Mouse (Mus musculus): ENCODE results near the gene Rbmxl2. TPM values are rescaled to one million over a fixed set of nuclear protein-coding genes. Genes with fewer than 3 reads are reported as not detected.

Gene Rbmxl2
- total RNA-seq (2021) = not detected
- long read RNA-seq, experiment 1 = 0 reads
- long read RNA-seq, experiment 2 = 0 reads

DNA sequence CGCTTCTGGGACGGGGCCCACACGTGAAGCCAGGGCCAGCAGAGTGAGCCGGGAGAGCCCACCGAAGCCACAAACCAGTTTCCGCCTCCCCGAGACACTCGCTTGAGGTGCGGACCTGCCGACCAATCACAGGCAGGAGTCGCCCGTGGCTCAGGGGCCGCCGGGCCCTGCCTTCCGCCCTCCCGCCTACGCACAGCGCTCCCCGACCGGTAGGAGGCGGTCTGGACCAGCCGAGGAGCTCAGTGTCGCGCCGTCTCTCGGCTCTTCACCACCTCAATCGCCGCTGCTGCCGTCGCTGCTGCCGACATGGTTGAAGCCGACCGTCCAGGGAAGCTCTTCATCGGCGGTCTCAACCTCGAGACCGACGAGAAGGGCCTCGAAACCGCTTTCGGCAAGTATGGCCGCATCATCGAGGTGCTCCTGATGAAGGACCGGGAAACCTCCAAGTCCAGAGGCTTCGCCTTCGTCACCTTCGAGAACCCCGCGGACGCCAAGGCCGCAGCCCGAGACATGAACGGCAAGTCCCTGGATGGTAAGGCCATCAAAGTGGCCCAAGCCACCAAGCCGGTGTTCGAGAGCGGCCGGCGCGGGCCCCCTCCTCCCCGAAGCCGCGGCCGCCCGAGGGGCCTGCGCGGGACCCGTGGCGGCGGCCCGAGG is at the start of gene Rbmxl2:
Rbmxl2 (plus strand) TSS at position 242 of the 657 bp plus-strand sequence.
- intact Hi-C loops (cut with DNase I) = no loop called here
- no peak for DNase-seq (ENCODE audit: low spot score in 2 of 2)

DNA sequence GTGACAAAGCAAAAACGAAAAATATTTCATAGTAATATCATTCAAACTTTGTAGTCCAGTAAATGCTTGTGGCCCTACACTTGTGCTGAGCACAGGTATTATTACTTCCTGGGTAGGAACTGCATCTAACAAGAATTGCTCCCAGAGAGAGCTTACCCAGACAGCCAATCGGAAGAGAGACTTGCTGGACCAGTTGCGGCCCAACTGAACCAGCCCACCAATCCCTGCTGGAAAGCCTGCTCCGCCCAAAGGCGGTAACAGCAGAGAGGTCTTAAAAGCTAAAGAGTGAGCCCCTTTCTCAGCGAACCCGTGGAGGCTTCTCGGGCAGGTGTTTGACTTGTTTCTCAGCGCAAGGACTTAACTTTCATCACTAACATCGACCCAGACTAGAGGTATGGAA is 42.6 kb upstream of the Rbmxl2 start, which contains the start of gene Nlrp14:
Nlrp14 (plus strand) TSS at position 301 of the 400 bp plus-strand sequence.
- DNase-seq (ENCODE audit: low spot score in 2 of 2) = no peak
- intact Hi-C loops (cut with DNase I) = no loop called here

DNA sequence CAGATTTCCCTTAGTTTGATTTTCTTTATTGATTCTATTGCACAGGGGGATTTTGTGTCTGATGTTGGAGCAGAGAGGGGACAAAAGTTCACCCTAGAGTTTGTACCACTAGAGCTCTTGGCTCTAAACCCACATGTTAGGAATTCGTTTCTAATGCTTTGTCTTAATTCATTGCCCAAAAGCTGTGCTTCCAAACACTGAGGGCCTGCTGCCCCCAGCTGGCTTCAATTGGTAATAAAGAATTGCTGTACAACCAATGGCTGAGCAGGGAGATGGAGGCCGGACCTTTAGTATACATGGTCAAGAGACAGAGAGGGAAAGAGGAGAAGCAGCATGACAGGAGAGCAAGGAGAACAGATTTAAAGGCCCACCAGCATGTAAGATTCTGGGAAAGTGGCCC is 28.8 kb upstream of the Rbmxl2 start:
- no peak for DNase-seq (ENCODE audit: low spot score in 2 of 2)
- intact Hi-C loops (cut with DNase I) = loop anchor here (2.0 kb wide), 1 partner anchor 42 kb away; the partner anchor contains the start of gene Olfr716

DNA sequence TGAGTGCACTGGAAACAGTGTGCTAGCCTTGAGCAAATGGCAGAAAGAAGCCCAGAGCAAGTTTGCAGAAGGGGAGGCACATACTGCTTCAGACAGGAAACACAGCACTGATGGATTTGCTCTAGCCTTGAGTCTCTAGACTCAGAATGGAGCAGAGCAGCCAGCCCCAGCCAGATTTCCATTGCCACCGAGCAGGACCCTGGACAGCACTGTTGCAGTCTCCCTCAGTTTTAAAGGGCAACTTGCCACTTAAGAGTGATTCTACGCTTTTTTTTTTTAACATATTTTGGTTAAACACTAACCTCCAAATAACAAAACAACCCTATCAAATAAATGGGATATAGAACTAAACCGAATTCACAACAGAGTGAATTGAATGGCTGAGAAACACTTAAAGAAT is 7.4 kb upstream of the Rbmxl2 start:
- intact Hi-C loops (cut with DNase I) = no loop called here
- DNase-seq (ENCODE audit: low spot score in 2 of 2) = no peak

DNA sequence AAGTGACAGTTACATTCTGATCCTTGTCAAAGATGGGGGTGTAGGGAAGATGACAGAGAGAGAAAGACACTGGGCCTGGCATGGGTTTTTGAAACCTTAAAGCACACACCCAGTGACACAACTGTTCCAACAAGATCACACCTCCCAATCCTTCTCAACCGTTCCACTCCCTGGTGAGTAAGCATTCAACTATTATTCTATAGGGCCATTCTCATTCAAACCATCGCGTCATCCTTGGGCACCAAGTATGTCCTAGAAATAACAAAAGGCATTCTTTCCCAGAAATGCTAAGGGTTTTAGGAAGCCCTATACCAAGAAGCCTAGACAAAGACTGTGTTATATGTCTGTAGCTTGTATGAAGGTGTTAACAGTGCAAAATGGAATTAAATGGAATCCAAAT is 1.4 kb upstream of the Rbmxl2 start:
- DNase-seq (ENCODE audit: low spot score in 2 of 2) = no peak
- intact Hi-C loops (cut with DNase I) = no loop called here

DNA sequence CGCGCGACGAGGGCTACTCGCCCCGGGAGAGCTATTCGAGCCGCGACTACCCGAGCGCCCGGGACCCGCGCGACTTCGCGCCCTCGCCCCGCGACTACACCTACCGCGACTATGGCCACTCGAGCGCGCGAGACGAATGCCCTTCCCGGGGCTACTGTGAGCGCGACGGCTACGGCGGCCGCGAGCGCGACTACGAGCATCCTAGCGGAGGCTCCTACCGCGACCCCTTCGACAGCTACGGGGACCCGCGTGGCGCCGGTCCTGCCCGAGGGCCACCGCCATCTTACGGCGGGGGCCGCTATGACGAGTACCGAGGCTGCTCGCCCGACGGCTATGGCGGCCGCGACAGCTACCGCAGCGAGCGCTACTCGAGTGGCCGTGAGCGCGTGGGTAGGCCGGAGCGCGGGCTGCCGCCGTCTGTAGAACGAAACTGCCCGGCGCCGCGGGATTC is 906 bp downstream of the Rbmxl2 start:
- intact Hi-C loops (cut with DNase I) = loop anchor here (10.0 kb wide), 1 partner anchor 535 kb away; no protein-coding TSS in a partner anchor
- DNase-seq (ENCODE audit: low spot score in 2 of 2) = no peak

DNA sequence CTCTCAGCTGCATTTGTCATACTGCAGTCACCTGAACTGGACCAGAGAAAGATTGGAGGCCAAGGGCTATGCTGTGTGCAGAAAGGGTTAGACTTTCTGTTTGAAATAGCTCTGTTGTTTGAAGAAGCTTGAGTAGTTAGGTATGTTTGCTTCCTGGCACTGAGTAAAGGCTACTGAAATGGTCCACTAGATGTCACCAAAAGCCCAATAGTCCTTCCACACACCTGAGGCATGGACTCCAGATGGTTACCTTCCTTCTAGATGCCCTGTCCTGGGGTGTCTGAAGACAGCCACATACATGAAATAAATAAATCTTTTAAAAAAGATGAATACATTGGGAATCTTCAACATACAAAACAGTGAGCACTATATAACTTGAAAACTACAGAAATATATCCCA is 6.5 kb downstream of the Rbmxl2 start:
- DNase-seq (ENCODE audit: low spot score in 2 of 2) = peak in 1 of 2 experiments; percentile 17
- intact Hi-C loops (cut with DNase I) = loop anchor here (5.0 to 10.0 kb wide), 2 partner anchors 312 to 529 kb away; no protein-coding TSS in a partner anchor

DNA sequence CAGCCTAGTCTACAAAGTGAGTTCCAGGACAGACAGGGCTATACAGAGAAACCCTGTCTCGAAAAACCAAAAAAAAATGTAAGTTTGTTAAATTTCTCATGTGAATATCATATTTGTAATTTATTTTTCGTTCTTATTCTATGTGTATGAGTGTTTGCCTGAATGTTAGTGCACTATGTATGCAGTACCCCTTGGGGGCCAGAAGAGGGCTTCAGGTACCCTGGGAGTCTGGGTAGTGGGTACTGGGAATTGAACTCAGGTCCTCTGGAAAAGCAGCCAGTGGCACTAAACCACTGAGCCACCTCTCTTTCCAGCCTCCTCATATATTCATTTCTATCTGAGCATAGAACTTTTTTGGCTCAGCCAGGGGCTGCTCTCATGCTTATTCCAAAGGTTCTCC is 7.6 kb downstream of the Rbmxl2 start:
- no peak for DNase-seq (ENCODE audit: low spot score in 2 of 2)
- intact Hi-C loops (cut with DNase I) = loop anchor here (5.0 to 10.0 kb wide), 2 partner anchors 310 to 528 kb away; no protein-coding TSS in a partner anchor

DNA sequence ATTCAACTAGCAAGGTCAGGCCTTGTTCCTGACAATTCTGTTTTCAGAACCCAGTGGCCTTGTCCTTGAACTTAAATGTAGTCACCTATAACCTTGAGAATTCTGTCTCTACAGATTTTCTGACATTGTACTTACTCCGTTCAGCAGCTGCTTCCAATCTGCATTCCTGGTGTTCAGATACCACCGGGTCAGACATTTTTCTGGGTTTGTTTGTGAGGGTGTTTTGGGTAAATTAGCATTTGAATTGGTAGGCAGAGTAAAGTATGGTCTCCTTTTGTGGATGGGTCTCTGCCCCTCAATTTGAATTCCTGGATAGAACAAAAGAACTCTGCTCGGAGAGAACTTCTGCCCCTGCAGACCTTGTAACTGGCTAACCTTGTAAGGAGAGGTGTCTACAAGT is 27.6 kb downstream of the Rbmxl2 start:
- no peak for DNase-seq (ENCODE audit: low spot score in 2 of 2)
- intact Hi-C loops (cut with DNase I) = loop anchor here (5.0 kb wide), 1 partner anchor 285 kb away; no protein-coding TSS in a partner anchor

DNA sequence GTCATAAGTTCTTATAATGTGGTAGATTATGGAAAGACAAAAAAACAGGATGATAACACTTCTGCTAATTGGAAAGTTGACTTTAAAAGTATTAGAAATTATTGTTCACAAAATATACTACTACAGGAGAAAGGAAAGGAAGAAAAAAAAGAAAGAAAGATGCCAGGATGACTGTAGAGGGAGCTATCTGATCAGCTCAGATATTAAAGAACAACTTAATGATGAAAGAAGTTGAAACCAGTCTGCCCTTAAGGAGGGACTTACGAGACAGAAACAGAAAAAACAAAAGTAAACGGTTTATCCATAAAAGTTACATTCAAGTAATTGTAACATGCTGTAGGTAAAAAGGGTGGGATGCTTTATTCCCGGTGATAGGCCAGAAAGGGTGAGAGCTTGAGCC is 28.3 kb downstream of the Rbmxl2 start:
- intact Hi-C loops (cut with DNase I) = loop anchor here (5.0 kb wide), 1 partner anchor 285 kb away; no protein-coding TSS in a partner anchor
- no peak for DNase-seq (ENCODE audit: low spot score in 2 of 2)

DNA sequence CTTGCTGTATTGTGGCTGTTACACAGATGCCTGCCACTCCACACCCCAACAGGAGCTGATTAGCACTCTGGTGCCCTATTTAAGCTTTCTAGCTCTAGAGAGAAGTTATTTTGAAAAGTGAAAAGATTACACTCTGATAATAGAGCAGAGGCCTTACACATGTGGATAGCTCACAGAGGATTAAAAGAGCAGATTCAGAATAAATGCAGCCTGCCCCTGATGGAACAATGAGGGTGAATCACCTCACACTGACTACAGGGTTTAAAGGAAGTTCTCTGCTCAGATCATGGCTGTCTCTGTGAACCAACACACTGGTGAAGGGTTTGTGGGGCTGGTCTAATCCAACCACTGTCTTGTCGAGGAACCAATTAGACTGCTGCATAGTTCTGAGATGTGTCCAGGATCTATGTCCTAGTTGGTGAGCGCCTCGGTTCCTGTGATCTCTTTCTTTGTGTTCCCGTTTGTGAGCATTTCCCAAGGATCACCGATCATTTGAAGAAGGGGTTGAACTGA is 32.2 kb downstream of the Rbmxl2 start:
- intact Hi-C loops (cut with DNase I) = no loop called here
- no peak for DNase-seq (ENCODE audit: low spot score in 2 of 2)

DNA sequence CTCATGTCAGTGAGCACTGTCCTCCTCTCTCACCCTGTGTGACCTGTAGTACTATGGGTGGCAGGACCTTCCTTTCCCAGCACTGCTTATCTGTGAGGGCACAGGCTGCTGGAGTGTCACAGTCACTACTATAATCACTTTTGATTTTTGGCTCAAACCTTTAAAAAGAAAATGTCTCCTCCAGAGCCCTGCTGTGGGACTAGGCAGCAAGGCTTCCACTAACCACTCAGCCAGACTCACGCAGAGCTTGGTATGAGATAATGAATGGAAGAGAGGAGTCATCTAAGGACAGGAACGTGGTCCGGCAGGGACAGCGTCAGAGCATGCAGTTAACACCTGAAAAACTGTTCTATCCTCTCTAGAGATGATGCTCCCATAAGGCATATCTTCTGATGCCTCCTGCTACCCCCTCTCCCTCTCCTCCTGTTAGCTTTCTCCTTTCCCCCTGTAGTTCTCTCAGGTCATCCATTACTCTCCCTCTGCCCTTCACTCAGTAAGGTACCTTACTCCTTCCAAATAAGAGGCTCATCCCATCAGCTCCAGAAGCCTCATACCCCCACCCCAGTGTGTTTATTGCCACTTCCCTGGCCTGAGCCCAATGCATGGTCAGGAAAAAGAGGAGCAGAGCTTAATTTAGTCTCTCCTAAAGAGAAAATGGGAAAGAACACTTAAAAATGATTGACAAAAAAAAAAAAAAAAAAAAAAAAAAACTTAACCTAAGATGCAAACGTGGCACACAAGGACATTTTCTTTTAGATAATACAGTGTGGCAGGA is 41.2 kb downstream of the Rbmxl2 start:
- intact Hi-C loops (cut with DNase I) = no loop called here
- DNase-seq (ENCODE audit: low spot score in 2 of 2) = no peak

DNA sequence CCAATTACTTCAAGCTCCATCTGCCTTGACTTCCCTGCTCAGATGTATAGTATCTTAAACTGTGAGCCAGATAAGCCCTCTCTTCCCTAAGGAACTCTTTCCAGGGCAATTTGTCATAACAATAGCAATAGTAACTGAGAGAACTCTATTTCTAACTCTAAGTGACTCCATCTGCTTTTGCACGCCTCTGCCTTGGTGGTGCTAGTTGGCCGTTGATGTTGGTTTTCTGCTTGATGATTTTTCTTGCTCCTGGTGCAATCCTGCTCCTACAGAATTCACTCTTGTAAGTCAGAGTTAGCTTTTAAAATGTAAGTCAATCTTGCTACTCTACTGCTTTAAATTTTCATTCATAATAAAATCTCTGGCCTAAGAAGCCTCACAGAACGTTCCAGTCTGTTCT is 44.1 kb downstream of the Rbmxl2 start:
- peak in 1 of 2 experiments; percentile 16 for DNase-seq (ENCODE audit: low spot score in 2 of 2)
- intact Hi-C loops (cut with DNase I) = no loop called here

DNA sequence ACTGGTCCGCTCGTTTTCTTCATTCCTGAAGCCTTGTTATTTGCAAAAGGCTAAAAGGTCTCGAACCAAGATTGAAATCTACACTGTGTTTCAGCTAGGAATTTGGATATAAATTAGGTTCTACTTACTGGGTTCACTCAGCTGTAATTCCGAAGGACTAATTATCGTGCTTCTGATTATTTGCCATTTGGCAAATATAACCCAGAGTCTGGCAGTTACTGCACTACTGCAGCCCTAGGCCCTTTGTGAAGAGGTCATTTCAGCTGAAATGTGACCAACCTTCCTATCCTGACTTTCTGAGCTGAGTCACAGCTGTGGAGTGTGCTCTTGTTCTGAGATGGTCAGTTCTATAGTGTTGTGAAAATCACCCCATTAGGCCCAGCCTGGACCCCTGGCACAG is 50.7 kb downstream of the Rbmxl2 start:
- intact Hi-C loops (cut with DNase I) = no loop called here
- no peak for DNase-seq (ENCODE audit: low spot score in 2 of 2)

Other genes with a start within 250 kb of the Rbmxl2 start
- gene Olfr6, start 245.5 kb upstream of the Rbmxl2 start, total RNA-seq (2021) = not detected
- not detected for gene Olfr711, start 234.0 kb upstream of the Rbmxl2 start, total RNA-seq (2021)
- not detected for gene Olfr2, start 203.4 kb upstream of the Rbmxl2 start, total RNA-seq (2021)
- gene Olfr713, start 178.3 kb upstream of the Rbmxl2 start, total RNA-seq (2021) = not detected
- not detected for gene Olfr714, start 138.5 kb upstream of the Rbmxl2 start, total RNA-seq (2021)
- not detected for gene Olfr17, start 116.2 kb upstream of the Rbmxl2 start, total RNA-seq (2021)
- not detected for gene Olfr715b, start 99.1 kb upstream of the Rbmxl2 start, total RNA-seq (2021)
- not detected for gene Olfr715, start 78.4 kb upstream of the Rbmxl2 start, total RNA-seq (2021)
- not detected for gene Olfr716, start 71.1 kb upstream of the Rbmxl2 start, total RNA-seq (2021)
- gene Nlrp14, start 42.5 kb upstream of the Rbmxl2 start, total RNA-seq (2021) = not detected
- gene Syt9, start 161.3 kb downstream of the Rbmxl2 start, total RNA-seq (2021) = 10 to 100 TPM in 1 of 2 experiments, 1 to 10 TPM in 1; 7.9 to 11.2 TPM

Data from left cerebral cortex, postnatal 14 days (tissue).